Mouse (Mus musculus) liver, embryonic 16.5 days (tissue): Measurements from ENCODE around the gene Dcaf8. TPM values are rescaled to one million over a fixed set of nuclear protein-coding genes. Genes with fewer than 3 reads are reported as not detected.

Experiments
- ATAC-seq: fragments of 200-750 bp; cut with Nextera tagmentation; 2 replicates; pipeline ENCODE4 v1.8.0; 2017; ENCODE audit warnings: low read depth, mild to moderate bottlenecking, moderate number of reproducible peaks, moderate library complexity
- H3K27ac ChIP-seq: fragments of 300-500 bp; sonication (generic); 2 replicates; pipeline ENCODE4 v1.5.1; 2014; ENCODE audit warnings: mild to moderate bottlenecking, low read length
- H3K27me3 ChIP-seq: fragments of 300-500 bp; sonication (generic); 2 replicates; pipeline ENCODE4 v1.6.1; 2014; ENCODE audit warnings: low read depth, low read length, mixed read lengths; ENCODE audit not compliant: control insufficient read depth, insufficient read depth
- H3K36me3 ChIP-seq: fragments of 300-500 bp; sonication (generic); 2 replicates; pipeline ENCODE4 v1.6.1; 2014; ENCODE audit warnings: mild to moderate bottlenecking; ENCODE audit not compliant: control insufficient read depth, insufficient read depth
- H3K4me1 ChIP-seq: fragments of 300-500 bp; sonication (generic); 2 replicates; pipeline ENCODE4 v1.6.1; 2014; ENCODE audit warnings: low read depth, low read length, mixed read lengths; ENCODE audit not compliant: control insufficient read depth
- H3K4me2 ChIP-seq: fragments of 300-500 bp; sonication (generic); 2 replicates; pipeline ENCODE4 v1.6.1; 2014; ENCODE audit warnings: low read depth, low read length, mixed read lengths
- H3K4me3 ChIP-seq: fragments of 300-500 bp; sonication (generic); 2 replicates; pipeline ENCODE4 v1.5.1; 2014; ENCODE audit warnings: low read depth, mild to moderate bottlenecking, low read length
- H3K9ac ChIP-seq: fragments of 300-500 bp; sonication (generic); 2 replicates; pipeline ENCODE4 v1.6.1; 2014; ENCODE audit warnings: low read depth, low read length
- H3K9me3 ChIP-seq: fragments of 300-500 bp; sonication (generic); replicated peaks from 2 replicates; pipeline ENCODE4 v1.6.1; 2016; ENCODE audit warnings: low read length; ENCODE audit not compliant: control insufficient read depth
- WGBS: fragments of 180-500 bp; shearing (Covaris S2); extraction: QIAGEN DNeasy Blood & Tissue Kit; methylation state at CpG from one replicate; pipeline ENCODE4 v1.1.7; 2014; ENCODE audit not compliant: insufficient replicate concordance; 5-methylcytosine and 5-hydroxymethylcytosine counted together
- polyA plus RNA-seq: library from polyadenylated mRNA; unstranded; fragments of >200 nt; fragmentation: Nextera tagmentation; extraction: Ambion mirVana; gene quantifications from 2 replicates; pipeline ENCODE4 v1.2.1, GENCODE M21; 2015

The Dcaf8 gene
- polyA plus RNA-seq, 1 experiment from 2014 or later, result 61.2 TPM

DNA sequence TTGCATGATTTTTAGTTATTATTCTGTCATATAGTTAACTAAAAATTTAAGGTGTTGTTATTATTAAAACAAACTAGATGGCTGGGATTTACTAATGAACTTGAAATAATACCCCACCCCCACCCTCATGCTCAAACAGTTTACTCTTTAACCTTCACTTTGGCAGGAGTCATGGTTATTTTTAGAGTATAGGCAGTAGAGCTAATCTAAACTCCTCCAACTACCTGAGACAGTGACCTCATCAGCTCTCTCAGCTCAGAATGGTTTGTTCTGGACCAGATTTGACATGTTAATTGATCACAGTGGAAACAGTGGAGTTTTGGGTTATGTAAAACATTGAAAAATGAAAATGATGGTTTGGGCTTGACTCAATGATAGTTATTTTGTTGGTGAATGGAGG is 12.6 kb downstream of the Dcaf8 start:
- ATAC-seq, result peak; percentile 69
- H3K9me3 ChIP-seq, result no peaks in the 10 kb centered on the region
- peaks cover 7% of the 10 kb centered on the region for H3K36me3 ChIP-seq
- no peak overlapping the region for H3K27ac ChIP-seq
- no peak overlapping the region for H3K9ac ChIP-seq
- H3K4me2 ChIP-seq, result no peak overlapping the region
- peaks cover 3% of the 10 kb centered on the region for H3K4me1 ChIP-seq
- H3K27me3 ChIP-seq, result no peaks in the 10 kb centered on the region
- H3K4me3 ChIP-seq, result no peak overlapping the region

DNA sequence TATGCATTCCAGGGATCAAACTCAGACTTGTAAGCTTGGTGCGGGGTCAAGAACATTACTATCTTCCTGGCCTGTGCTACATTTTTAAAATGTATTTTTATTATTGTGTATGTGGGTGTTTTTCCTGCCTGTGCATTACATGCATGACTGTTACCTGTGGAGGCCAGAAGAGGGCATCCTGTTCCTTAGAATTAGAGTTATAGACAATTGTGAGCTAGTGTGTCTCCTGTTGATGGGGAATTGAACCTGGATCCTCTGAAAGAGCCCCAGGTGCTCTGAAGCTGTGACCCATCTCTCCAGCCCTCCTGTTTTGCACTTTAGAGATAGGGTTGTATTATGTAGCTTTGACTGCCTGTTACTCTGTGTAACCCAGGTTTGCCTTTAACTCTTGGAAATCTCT is 14.1 kb downstream of the Dcaf8 start:
- no peak for ATAC-seq
- H3K36me3 ChIP-seq, result peaks cover 13% of the 10 kb centered on the region
- 87% methylated on average over 1 of the region's 1 CpGs for WGBS
- H3K9ac ChIP-seq, result no peak overlapping the region
- H3K4me3 ChIP-seq, result no peak overlapping the region
- H3K27ac ChIP-seq, result no peak overlapping the region
- H3K4me2 ChIP-seq, result no peak overlapping the region
- H3K9me3 ChIP-seq, result no peaks in the 10 kb centered on the region
- H3K27me3 ChIP-seq, result no peaks in the 10 kb centered on the region
- peaks cover 3% of the 10 kb centered on the region for H3K4me1 ChIP-seq

DNA sequence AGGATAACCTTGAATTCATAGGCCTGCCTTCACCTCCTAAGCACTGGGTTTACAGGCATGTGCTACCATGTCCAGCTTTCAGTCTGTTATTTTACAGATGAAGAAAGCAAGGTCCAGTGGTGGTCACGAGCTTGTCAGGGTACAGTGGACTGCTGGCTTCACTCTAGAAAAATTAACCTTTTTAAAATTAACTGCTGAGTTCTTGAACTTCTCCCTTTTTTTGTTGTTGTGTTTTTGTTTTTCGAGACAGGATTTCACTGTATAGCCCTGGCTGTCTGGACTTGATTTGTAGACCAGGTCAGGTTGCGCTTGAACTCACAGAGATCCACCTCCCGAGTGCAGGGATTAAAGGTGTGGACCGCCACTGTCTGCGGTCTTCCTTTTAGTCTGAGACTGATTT is 15.1 kb downstream of the Dcaf8 start:
- Histone ChIP-seq H3K36me3 (peaks cover 22% of the 10 kb centered on the region), H3K9ac (no peak overlapping the region), H3K27ac (no peak overlapping the region), H3K4me3 (no peak overlapping the region), H3K4me1 (peaks cover 3% of the 10 kb centered on the region), H3K9me3 (no peaks in the 10 kb centered on the region), H3K4me2 (no peak overlapping the region), H3K27me3 (no peaks in the 10 kb centered on the region)
- ATAC-seq, result no peak
- 75% methylated on average over 6 of the region's 6 CpGs for WGBS

DNA sequence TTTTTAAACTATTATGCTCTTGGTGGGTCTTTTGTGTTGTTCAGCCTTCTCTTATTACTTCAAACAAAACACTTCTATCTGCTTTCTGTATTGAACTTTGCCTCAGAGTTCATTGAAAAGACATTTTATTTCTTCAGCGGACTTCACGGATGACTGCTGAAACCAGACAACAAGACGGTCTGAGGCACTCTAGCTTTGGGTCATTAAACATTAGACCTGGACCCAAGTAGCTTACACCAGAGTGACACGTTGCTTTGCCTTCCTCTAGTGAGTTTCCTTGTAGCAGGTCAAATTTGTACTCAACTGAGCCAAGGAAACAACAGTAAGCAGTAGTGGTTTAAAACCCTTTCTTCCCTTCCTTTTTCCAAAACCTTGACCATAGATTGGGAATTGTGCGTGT is 20.0 kb downstream of the Dcaf8 start:
- Histone ChIP-seq H3K27ac (no peak overlapping the region), H3K36me3 (peaks cover 46% of the 10 kb centered on the region)
- ATAC-seq, result no peak

DNA sequence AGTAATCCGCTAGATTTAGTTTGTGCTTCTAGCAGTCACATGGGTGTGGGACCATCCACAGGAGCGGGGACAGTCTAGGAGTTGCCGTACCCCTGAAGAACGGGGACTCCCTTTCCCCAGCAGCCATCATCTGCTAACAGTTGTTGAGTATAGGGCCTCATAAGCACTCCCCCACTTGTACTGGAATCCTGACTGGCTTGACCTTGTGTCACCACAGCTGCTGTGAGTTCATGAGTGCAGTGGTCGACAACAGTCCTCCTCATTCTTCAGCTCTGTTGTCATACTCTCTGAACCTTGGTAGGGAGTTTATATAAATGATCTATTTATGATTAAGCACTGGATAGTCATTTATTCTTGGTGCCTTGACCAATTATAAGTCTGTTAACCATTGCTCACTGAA is 21.9 kb downstream of the Dcaf8 start:
- Histone ChIP-seq H3K4me3 (no peak overlapping the region), H3K9me3 (no peaks in the 10 kb centered on the region), H3K9ac (no peak overlapping the region), H3K36me3 (peaks cover 62% of the 10 kb centered on the region), H3K4me1 (no peaks in the 10 kb centered on the region), H3K27me3 (no peaks in the 10 kb centered on the region), H3K4me2 (no peak overlapping the region), H3K27ac (no peak overlapping the region)
- no peak for ATAC-seq
- 86% methylated on average over 5 of the region's 5 CpGs for WGBS

More for the DNA sequence above, 20.0 kb downstream of the Dcaf8 start:
- no peak overlapping the region for H3K4me3 ChIP-seq
- no peak overlapping the region for H3K4me2 ChIP-seq
- no peaks in the 10 kb centered on the region; the same call in 1 of the 2 replicates for H3K4me1 ChIP-seq
- 79% methylated on average over 5 of the region's 5 CpGs for WGBS
- no peaks in the 10 kb centered on the region for H3K9me3 ChIP-seq
- H3K9ac ChIP-seq, result no peak overlapping the region
- H3K27me3 ChIP-seq, result no peaks in the 10 kb centered on the region

DNA sequence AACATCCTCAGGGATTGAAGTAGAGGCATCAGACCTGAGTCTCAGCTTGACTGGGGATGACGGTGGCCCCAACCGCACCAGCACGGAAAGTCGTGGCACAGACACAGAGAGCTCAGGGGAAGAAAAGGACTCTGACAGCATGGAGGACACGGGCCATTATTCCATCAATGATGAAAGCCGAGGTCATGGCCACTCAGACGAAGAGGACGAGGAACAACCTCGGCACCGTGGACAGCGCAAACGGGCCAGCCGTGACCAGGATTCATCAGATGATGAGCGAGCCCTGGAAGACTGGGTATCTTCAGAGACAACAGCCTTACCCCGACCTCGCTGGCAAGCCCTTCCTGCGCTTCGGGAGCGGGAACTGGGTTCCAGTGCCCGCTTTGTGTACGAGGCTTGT is 24.5 kb downstream of the Dcaf8 start:
- H3K4me2 ChIP-seq, result no peak overlapping the region
- no peak overlapping the region for H3K9ac ChIP-seq
- no peak overlapping the region for H3K4me3 ChIP-seq
- H3K27me3 ChIP-seq, result no peaks in the 10 kb centered on the region
- no peak overlapping the region for H3K27ac ChIP-seq
- peaks cover 59% of the 10 kb centered on the region for H3K36me3 ChIP-seq
- H3K9me3 ChIP-seq, result no peaks in the 10 kb centered on the region
- ATAC-seq, result no peak
- no peaks in the 10 kb centered on the region for H3K4me1 ChIP-seq
- WGBS, result 91% methylated on average over 21 of the region's 21 CpGs

DNA sequence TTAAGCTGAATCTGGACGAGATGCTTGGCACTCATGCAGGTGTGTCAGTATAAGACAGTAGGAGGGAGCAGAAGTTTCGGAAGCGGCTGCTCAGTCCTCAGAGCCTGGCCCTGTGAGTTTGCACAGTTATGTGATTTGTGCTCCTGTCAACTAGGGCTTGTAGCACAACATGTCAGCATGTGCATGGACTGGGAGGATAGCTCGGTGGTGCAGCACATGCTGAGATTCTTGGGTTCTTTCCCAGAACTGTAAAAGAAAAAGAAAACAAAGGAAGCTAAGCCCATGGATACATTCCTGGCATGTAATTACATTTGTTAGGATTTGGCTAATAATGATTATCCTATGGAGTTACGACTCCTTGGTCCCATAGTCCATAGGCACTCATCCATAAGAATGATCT is 25.3 kb downstream of the Dcaf8 start:
- H3K36me3 ChIP-seq, result peaks cover 57% of the 10 kb centered on the region
- WGBS, result 84% methylated on average over 5 of the region's 5 CpGs
- no peaks in the 10 kb centered on the region for H3K9me3 ChIP-seq

DNA sequence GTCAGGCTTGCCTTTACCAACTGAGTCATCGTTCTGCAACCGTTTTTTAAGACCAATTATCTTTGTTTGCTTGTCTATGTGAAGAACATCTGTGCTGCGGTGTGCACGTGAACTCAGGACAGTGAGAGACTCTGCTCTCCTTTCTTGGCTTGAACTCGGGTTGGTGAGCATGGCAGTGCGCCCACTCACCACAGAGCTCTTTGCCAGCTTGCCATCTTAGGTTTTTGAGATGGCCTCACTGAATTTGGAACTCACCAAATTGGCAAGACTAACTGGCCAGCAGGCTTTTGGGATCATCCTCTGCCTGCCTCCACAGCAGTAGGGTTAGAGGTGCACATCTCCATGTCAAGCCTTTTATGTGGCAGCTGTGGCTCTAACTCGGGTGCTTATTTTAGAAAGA is 29.9 kb downstream of the Dcaf8 start:
- Histone ChIP-seq H3K27ac (no peak overlapping the region), H3K9ac (no peak overlapping the region), H3K4me3 (no peak overlapping the region), H3K4me2 (no peak overlapping the region), H3K36me3 (peaks cover 62% of the 10 kb centered on the region), H3K4me1 (no peaks in the 10 kb centered on the region), H3K27me3 (no peaks in the 10 kb centered on the region), H3K9me3 (no peaks in the 10 kb centered on the region)
- WGBS, result 84% methylated on average over 7 of the region's 7 CpGs
- no peak for ATAC-seq

More for the DNA sequence above, 25.3 kb downstream of the Dcaf8 start:
- H3K4me2 ChIP-seq, result no peak overlapping the region
- no peak overlapping the region for H3K27ac ChIP-seq
- H3K4me1 ChIP-seq, result no peaks in the 10 kb centered on the region
- no peak for ATAC-seq
- H3K4me3 ChIP-seq, result no peak overlapping the region
- H3K9ac ChIP-seq, result no peak overlapping the region
- no peaks in the 10 kb centered on the region for H3K27me3 ChIP-seq

DNA sequence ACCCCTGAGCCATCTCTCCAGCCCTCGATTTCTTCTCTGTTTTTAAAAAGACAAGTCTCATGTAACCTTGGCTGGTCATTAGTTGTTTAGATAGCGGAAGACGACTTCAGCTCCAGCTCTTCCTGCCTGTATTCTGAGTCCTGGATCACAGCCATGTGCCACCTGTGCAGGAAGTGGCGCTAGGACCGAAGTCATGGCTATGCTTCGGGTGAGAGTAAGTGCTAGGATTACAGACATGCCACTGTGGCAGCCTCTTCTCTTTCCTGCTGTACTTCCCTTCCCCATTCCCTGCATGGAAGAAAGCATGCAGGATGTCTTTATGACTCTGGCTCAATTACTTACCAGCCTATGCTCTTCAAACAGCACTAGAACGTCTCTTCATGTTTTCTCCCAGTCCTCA is 31.2 kb downstream of the Dcaf8 start:
- Histone ChIP-seq H3K27ac (no peak overlapping the region), H3K9ac (no peak overlapping the region), H3K27me3 (no peaks in the 10 kb centered on the region), H3K36me3 (peaks cover 52% of the 10 kb centered on the region), H3K4me2 (no peak overlapping the region), H3K4me1 (no peaks in the 10 kb centered on the region), H3K4me3 (no peak overlapping the region), H3K9me3 (no peaks in the 10 kb centered on the region)
- no peak for ATAC-seq
- 83% methylated on average over 7 of the region's 7 CpGs for WGBS

DNA sequence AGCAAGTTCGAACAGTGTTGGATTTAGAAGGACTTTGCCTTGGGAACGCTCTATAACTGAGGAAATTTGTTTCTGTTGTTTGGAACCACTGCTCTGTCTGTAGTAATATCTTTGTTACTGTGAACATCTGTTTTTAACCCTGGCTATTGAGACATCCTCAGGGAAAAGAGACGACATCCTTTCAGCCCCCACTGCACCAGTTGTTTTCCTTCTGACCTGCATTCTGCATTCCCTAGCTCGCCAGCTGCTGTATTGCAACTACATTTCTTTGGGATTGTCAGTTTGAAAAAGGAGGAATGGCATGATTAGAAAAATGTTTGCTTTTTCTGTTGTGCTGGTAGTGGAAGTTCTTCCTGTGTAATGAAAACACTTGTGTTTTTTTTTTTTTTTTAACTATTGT is 33.0 kb downstream of the Dcaf8 start:
- Histone ChIP-seq H3K4me1 (no peaks in the 10 kb centered on the region), H3K9me3 (no peaks in the 10 kb centered on the region), H3K4me2 (no peak overlapping the region), H3K27ac (no peak overlapping the region), H3K9ac (no peak overlapping the region), H3K36me3 (peaks cover 47% of the 10 kb centered on the region), H3K27me3 (no peaks in the 10 kb centered on the region), H3K4me3 (no peak overlapping the region)
- 86% methylated on average over 4 of the region's 4 CpGs for WGBS
- no peak for ATAC-seq
